Mouse (Mus musculus) bone marrow macrophage, adult 2 months (primary cell): ENCODE results near the gene Olfr358. TPM values are rescaled to one million over a fixed set of nuclear protein-coding genes. Genes with fewer than 3 reads are reported as not detected.

Source experiments
- H3K27ac ChIP-seq: 2 replicates; pipeline ENCODE4 v1.5.1; 2012; ENCODE audit warnings: low read depth, low read length; ENCODE audit not compliant: insufficient read depth
- H3K4me1 ChIP-seq: 2 replicates; pipeline ENCODE4 v1.6.1; 2012; ENCODE audit warnings: low read length; ENCODE audit not compliant: control insufficient read depth, insufficient read depth
- H3K4me3 ChIP-seq: 2 replicates; pipeline ENCODE4 v1.5.1; 2012; ENCODE audit warnings: mild to moderate bottlenecking, low read length, moderate library complexity; ENCODE audit not compliant: insufficient read depth
- CTCF ChIP-seq: IDR thresholded peaks from 2 replicates; pipeline ENCODE4 v1.5.1; 2012; ENCODE audit warnings: low read depth, mild to moderate bottlenecking, low read length, moderate library complexity
- POLR2A ChIP-seq: IDR thresholded peaks from 2 replicates; pipeline ENCODE4 v1.6.1; 2012; ENCODE audit warnings: mild to moderate bottlenecking, low read depth, low read length, borderline replicate concordance
- polyA plus RNA-seq: library from polyadenylated mRNA; stranded (reverse); fragments of >200 nt; gene quantifications from 2 replicates; pipeline ENCODE4 v1.2.4, GENCODE M21; 2012; ENCODE audit not compliant: missing spikeins, insufficient read depth, insufficient read length

The Olfr358 gene
- polyA plus RNA-seq = not detected in 2 replicates

DNA sequence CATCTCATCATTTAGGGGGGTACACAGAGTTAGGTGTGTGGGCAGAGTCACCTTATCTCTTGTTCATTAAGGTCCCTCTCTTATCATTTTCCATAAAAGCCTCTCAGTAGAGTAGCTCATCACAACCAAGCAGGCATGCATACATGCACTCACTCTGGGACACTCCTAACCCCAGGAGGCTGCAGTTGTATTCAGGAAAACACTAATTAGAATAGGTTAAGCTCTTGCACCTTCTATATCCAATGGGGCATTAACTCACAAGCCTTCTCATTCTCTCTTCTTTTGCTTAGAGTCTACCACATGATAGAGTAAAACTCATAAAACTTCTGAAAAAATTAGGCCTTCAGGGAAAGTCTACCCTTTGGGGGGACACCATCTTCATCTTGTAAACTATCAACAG, at the start of gene Olfr358:
Olfr358 (minus strand) TSS at position 101 of the 400 bp plus-strand sequence.
- no peaks in the 10 kb centered on the region for H3K4me1 ChIP-seq
- TF ChIP-seq POLR2A = no peak
- TF ChIP-seq CTCF = no peak

DNA sequence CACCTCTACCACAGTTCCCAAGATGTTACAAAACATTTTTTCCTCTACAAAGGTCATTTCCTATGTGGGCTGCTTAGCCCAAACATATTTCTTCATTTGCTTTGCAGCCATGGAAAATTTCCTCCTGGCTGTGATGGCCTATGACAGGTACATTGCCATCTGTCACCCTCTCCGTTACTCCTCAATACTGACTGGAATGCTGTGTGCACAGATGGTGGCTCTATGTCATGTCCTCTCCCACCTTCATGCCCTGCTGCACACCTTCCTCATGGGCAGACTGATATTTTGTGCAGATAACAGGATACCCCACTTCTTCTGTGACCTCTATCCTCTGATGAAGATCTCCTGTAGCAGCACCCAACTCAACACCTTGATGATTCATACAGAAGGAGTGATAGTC, 12.1 kb downstream of the Olfr358 start:
- Histone ChIP-seq H3K4me1 (no peaks in the 10 kb centered on the region), H3K4me3 (no peak overlapping the region), H3K27ac (no peak overlapping the region)
- no peak for TF ChIP-seq POLR2A
- TF ChIP-seq CTCF = no peak

More for the DNA sequence above, at the start of gene Olfr358:
- H3K27ac ChIP-seq = no peak within 1 kb of the TSS
- no peak within 1 kb of the TSS for H3K4me3 ChIP-seq

DNA sequence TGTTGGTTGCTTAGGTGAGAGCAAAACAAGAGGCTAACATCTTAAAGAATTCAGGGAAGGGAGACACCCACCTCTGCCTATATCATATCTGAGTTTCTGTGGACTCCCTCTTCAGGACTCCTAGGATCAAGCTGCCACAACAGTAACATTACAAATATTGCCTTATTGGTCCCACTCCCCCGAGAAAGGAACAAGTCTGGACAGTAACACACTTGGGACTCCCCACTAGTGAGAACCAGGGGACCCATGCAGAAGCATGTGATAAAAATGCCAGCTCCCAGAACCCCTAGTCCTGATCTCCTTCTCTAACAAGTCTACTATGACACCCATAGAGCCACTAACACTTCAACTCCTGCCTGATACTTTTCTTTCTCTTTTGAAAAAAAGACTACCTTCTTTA, 15.6 kb downstream of the Olfr358 start, which contains the start of gene Olfr357:
Olfr357 (plus strand) TSS at position 301 of the 400 bp plus-strand sequence.
- Histone ChIP-seq H3K27ac (no peak within 1 kb of the TSS), H3K4me3 (no peak within 1 kb of the TSS), H3K4me1 (no peaks in the 10 kb centered on the region)
- TF ChIP-seq CTCF (no peak), POLR2A (no peak)

Other genes starting within 250 kb of the Olfr358 start
- not detected in 2 replicates for gene Olfr348, start 225.1 kb downstream of the Olfr358 start, polyA plus RNA-seq
- not detected in 2 replicates for gene Olfr50, start 218.8 kb downstream of the Olfr358 start, polyA plus RNA-seq
- gene Olfr3, start 192.3 kb downstream of the Olfr358 start, polyA plus RNA-seq = not detected in 2 replicates
- not detected in 2 replicates for gene Olfr350, start 163.0 kb downstream of the Olfr358 start, polyA plus RNA-seq
- not detected in 2 replicates for gene Olfr351, start 146.7 kb downstream of the Olfr358 start, polyA plus RNA-seq
- 0.16 and 0.41 TPM in 2 replicates for gene Olfr352, start 140.9 kb downstream of the Olfr358 start, polyA plus RNA-seq
- gene Olfr353, start 116.4 kb downstream of the Olfr358 start, polyA plus RNA-seq = not detected in 2 replicates
- 0.07 TPM in 1 of 2 replicates, not detected in the other for gene Olfr354, start 103.7 kb downstream of the Olfr358 start, polyA plus RNA-seq
- not detected in 2 replicates for gene Olfr355, start 80.4 kb downstream of the Olfr358 start, polyA plus RNA-seq
- gene Olfr356, start 72.2 kb downstream of the Olfr358 start, polyA plus RNA-seq = not detected in 2 replicates
- gene Olfr357, start 15.5 kb downstream of the Olfr358 start, polyA plus RNA-seq = not detected in 2 replicates
- gene Olfr360, start 56.4 kb upstream of the Olfr358 start, polyA plus RNA-seq = not detected in 2 replicates
- not detected in 2 replicates for gene Olfr361, start 80.0 kb upstream of the Olfr358 start, polyA plus RNA-seq
- gene Olfr362, start 108.6 kb upstream of the Olfr358 start, polyA plus RNA-seq = not detected in 2 replicates
- gene Olfr364-ps1, start 130.0 kb upstream of the Olfr358 start, polyA plus RNA-seq = not detected in 2 replicates
- not detected in 2 replicates for gene Olfr365, start 178.9 kb upstream of the Olfr358 start, polyA plus RNA-seq
- not detected in 2 replicates for gene Olfr366, start 202.2 kb upstream of the Olfr358 start, polyA plus RNA-seq